9 mouse cellular contexts compared by ENCODE assay signal in the genomic region with DNA sequence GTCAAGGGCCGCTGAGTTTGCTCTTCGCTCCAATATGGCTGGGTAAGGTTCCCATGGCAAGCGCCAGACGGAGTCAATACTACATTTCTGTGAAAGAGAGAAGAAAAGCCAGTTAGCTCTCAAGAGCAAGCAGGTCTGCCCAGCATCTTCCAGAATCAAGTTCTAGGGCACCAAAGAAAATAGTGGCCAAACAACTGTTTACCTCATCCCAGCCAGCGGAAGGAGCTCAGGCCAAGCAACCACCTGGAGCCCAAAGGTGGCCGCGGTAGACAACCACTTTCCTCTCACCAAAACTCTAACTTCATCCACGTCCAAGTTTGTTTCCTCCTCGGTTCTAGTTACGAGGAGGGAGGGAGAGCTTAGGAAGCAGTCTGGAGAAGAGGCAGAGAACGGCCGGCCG. TPM values are rescaled to one million over a fixed set of nuclear protein-coding genes. Genes with fewer than 3 reads are reported as not detected.
DNase-seq lines count a peak whose midpoint lies in the region; ATAC-seq and TF ChIP-seq lines count a peak whose summit lies in the region.
"Had no signal": no experiment of that assay in that cellular context is flagged by ENCODE, and none has a peak within 500 bp of the region (broad histone marks: within the 10 kb centered on the region; RNA-seq: fewer than 3 reads in every experiment).

No protein-coding gene starts in this region.

- TF ChIP-seq EP300 in stomach, postnatal 0 days (optimal IDR thresholded peaks at IDR 0.05): no peak

- H3K36me3 ChIP-seq in heart, embryonic 10.5 days: no peaks in the 10 kb centered on the region
- no peaks in the 10 kb centered on the region for H3K36me3 ChIP-seq in neural tube, embryonic 11.5 days (ENCODE audit: control insufficient read depth, insufficient read depth, low read length)
- no peaks in the 10 kb centered on the region for H3K36me3 ChIP-seq in liver, embryonic 13.5 days
- no peaks in the 10 kb centered on the region for H3K36me3 ChIP-seq in stomach, postnatal 0 days (ENCODE audit: control insufficient read depth, insufficient read depth, low read length)

- peak overlapping the region; percentile 92 for H3K4me2 ChIP-seq in neural tube, embryonic 11.5 days (ENCODE audit: low read depth)
- peak overlapping the region; percentile 71 for H3K4me2 ChIP-seq in liver, embryonic 13.5 days
- H3K4me2 ChIP-seq in stomach, postnatal 0 days (replicated peaks; ENCODE audit: low read depth): peak overlapping the region; percentile 87

- no peaks in the 10 kb centered on the region for H3K9me3 ChIP-seq in heart, embryonic 10.5 days
- no peaks in the 10 kb centered on the region for H3K9me3 ChIP-seq in neural tube, embryonic 11.5 days (ENCODE audit: control insufficient read depth, low read length)
- no peaks in the 10 kb centered on the region for H3K9me3 ChIP-seq in liver, embryonic 13.5 days (replicated peaks)
- no peaks in the 10 kb centered on the region for H3K9me3 ChIP-seq in stomach, postnatal 0 days (ENCODE audit: control insufficient read depth, low read length)

- WGBS in heart, embryonic 10.5 days: 13% methylated on average over 13 of the region's 13 CpGs
- WGBS in neural tube, embryonic 11.5 days: 16% methylated on average over 13 of the region's 13 CpGs
- WGBS in liver, embryonic 13.5 days (ENCODE audit: insufficient replicate concordance): 34% methylated on average over 13 of the region's 13 CpGs
- 21% methylated on average over 13 of the region's 13 CpGs for WGBS in stomach, postnatal 0 days

- H3K27ac ChIP-seq in heart, embryonic 10.5 days: no peak overlapping the region
- H3K27ac ChIP-seq in neural tube, embryonic 11.5 days (ENCODE audit: low read depth, low read length): peak overlapping the region; percentile 44; the same call in 1 of the 2 replicates
- H3K27ac ChIP-seq in liver, embryonic 13.5 days: no peak overlapping the region
- H3K27ac ChIP-seq in stomach, postnatal 0 days (replicated peaks): no peak overlapping the region

- peaks cover 43% of the 10 kb centered on the region for H3K4me1 ChIP-seq in heart, embryonic 10.5 days
- peaks cover 14% of the 10 kb centered on the region for H3K4me1 ChIP-seq in neural tube, embryonic 11.5 days (ENCODE audit: control insufficient read depth, insufficient read depth, low read length)
- peaks cover 33% of the 10 kb centered on the region for H3K4me1 ChIP-seq in liver, embryonic 13.5 days (replicated peaks)
- H3K4me1 ChIP-seq in stomach, postnatal 0 days (replicated peaks; ENCODE audit: control insufficient read depth, insufficient read depth): no peaks in the 10 kb centered on the region

- no peak for ATAC-seq in neural tube, embryonic 11.5 days (ENCODE audit: insufficient read depth, low FRiP score, low TSS enrichment)
- ATAC-seq in liver, embryonic 13.5 days (ENCODE audit: low read depth): no peak
- ATAC-seq in stomach, postnatal 0 days (ENCODE audit: low FRiP score, low TSS enrichment): no peak
- no peak for ATAC-seq in cerebellum, adult (ENCODE audit: insufficient number of reproducible peaks, low FRiP score, low TSS enrichment)

- DNase-seq in heart, embryonic 10.5 days (ENCODE audit: low spot score): no peak
- no peak for DNase-seq in heart, adult 9 months (ENCODE audit: low spot score in 2 of 2)
- DNase-seq in neural tube, embryonic 11.5 days (ENCODE audit: low spot score): no peak
- no peak for DNase-seq in neural tube, embryonic 10.5 days (ENCODE audit: extremely low spot score, low spot score)
- DNase-seq in liver, embryonic 13.5 days: no peak
- DNase-seq in stomach, postnatal 0 days (ENCODE audit: low spot score): no peak
- no peak for DNase-seq in right cerebral cortex, postnatal 4 days
- DNase-seq: B cell, adult 2 months had no signal

- peak overlapping the region; percentile 81 for H3K9ac ChIP-seq in neural tube, embryonic 11.5 days (ENCODE audit: low read length)
- H3K9ac ChIP-seq in liver, embryonic 13.5 days: no peak overlapping the region
- no peak overlapping the region for H3K9ac ChIP-seq in stomach, postnatal 0 days (ENCODE audit: low read length)

- no peak for TF ChIP-seq CTCF in stomach, postnatal 0 days (IDR thresholded peaks at IDR 0.05; ENCODE audit: low read depth)

- peaks cover 75% of the 10 kb centered on the region for H3K27me3 ChIP-seq in heart, embryonic 10.5 days (ENCODE audit: insufficient read depth, poor library complexity, severe bottlenecking)
- peaks cover 24% of the 10 kb centered on the region for H3K27me3 ChIP-seq in neural tube, embryonic 11.5 days (ENCODE audit: control insufficient read depth, insufficient read depth, low read length)
- H3K27me3 ChIP-seq in liver, embryonic 13.5 days: peaks cover 80% of the 10 kb centered on the region
- H3K27me3 ChIP-seq in stomach, postnatal 0 days (ENCODE audit: control insufficient read depth, insufficient read depth, low read length): peaks cover 14% of the 10 kb centered on the region; the same call in 1 of the 2 replicates

- peak overlapping the region; percentile 74 for H3K4me3 ChIP-seq in heart, embryonic 10.5 days
- H3K4me3 ChIP-seq in neural tube, embryonic 11.5 days (ENCODE audit: low read depth, low read length): peak overlapping the region; percentile 65
- peak overlapping the region; percentile 54; the same call in 1 of the 2 replicates for H3K4me3 ChIP-seq in liver, embryonic 13.5 days (replicated peaks)
- H3K4me3 ChIP-seq in stomach, postnatal 0 days (ENCODE audit: low read depth, low read length): peak overlapping the region; percentile 54

RNA-seq across cellular contexts. Expression of a gene that starts 0.5 kb away (rescaled TPM):
- polyA plus RNA-seq in heart, embryonic 10.5 days (2016; fragmentation: Nextera tagmentation; extraction: Ambion mirVana): 0.21 and 0.25 TPM in 2 replicates
- polyA plus RNA-seq in neural tube, embryonic 11.5 days (2014; fragmentation: Nextera tagmentation; extraction: Ambion mirVana): 6.2 and 6.4 TPM in 2 replicates
- polyA plus RNA-seq in liver, embryonic 13.5 days (2015; fragmentation: Nextera tagmentation; extraction: Ambion mirVana): 0.16 and 0.35 TPM in 2 replicates
- 1.1 and 1.4 TPM in 2 replicates for polyA plus RNA-seq in stomach, postnatal 0 days (2015; fragmentation: Nextera tagmentation; extraction: Ambion mirVana)

RNA-seq across cellular contexts. Expression of a gene that starts 47.7 kb away (rescaled TPM):
- polyA plus RNA-seq in heart, embryonic 10.5 days (2016; fragmentation: Nextera tagmentation; extraction: Ambion mirVana): 4.8 and 6.2 TPM in 2 replicates
- 2.6 and 4.3 TPM in 2 replicates for polyA plus RNA-seq in neural tube, embryonic 11.5 days (2014; fragmentation: Nextera tagmentation; extraction: Ambion mirVana)
- 32.7 and 35.6 TPM in 2 replicates for polyA plus RNA-seq in liver, embryonic 13.5 days (2015; fragmentation: Nextera tagmentation; extraction: Ambion mirVana)
- 0.38 and 0.40 TPM in 2 replicates for polyA plus RNA-seq in stomach, postnatal 0 days (2015; fragmentation: Nextera tagmentation; extraction: Ambion mirVana)

RNA-seq across cellular contexts. Expression of a gene that starts 58.1 kb away (rescaled TPM):
- 11.6 and 12.3 TPM in 2 replicates for polyA plus RNA-seq in heart, embryonic 10.5 days (2016; fragmentation: Nextera tagmentation; extraction: Ambion mirVana)
- 14.9 and 15.4 TPM in 2 replicates for polyA plus RNA-seq in neural tube, embryonic 11.5 days (2014; fragmentation: Nextera tagmentation; extraction: Ambion mirVana)
- polyA plus RNA-seq in liver, embryonic 13.5 days (2015; fragmentation: Nextera tagmentation; extraction: Ambion mirVana): 16.6 and 19.8 TPM in 2 replicates
- 8.4 and 9.8 TPM in 2 replicates for polyA plus RNA-seq in stomach, postnatal 0 days (2015; fragmentation: Nextera tagmentation; extraction: Ambion mirVana)
